Mouse (Mus musculus): ENCODE measurements around the gene Hrh2. TPM values are rescaled to one million over a fixed set of nuclear protein-coding genes. Genes with fewer than 3 reads are reported as not detected.

The Hrh2 gene
- polyA plus RNA-seq, 1 experiment from 2014 or later = 0.45 TPM

DNA sequence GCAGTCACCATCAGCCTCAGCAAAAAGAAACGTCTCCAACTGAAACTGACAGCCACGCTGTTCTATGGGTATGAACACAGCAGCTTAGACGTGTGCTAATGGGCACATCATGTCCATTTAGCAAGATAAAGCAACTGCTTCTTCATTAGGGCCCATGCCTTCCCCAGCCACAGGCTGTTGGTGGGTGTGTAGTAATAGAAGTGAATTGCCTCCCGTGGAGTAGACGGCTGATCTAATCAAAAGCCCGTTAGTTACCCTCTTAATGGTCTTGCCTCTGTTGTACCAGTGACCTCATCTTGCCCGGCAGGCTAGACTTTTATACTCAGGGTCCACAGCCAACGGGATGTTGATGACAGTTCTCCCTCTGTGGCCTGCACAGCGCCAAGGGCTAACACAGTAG lies 7.1 kb downstream of the Hrh2 start:
- H3K9ac ChIP-seq (replicated peaks) = no peak overlapping the region
- H3K36me3 ChIP-seq = no peaks in the 10 kb centered on the region
- no peak overlapping the region for H3K27ac ChIP-seq (replicated peaks)

DNA sequence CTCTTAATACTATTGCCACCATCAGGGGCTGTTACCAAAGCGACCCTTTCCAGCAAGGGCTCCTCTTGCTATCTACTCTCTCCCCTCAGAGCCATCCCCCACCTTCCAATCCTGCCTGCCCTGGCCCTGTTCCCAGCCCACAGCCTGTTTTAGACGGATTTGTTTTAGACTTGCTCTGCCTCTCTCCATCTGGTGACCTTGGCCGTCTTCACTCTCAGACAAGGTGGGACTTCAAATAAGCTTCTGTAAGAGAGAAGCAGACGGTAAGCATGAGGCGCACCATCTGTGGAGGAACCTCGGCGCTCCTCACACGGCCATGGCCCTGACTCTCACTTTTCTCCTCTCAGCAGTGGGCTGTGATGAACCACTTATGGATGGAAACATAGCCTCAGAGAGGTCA lies 10.5 kb downstream of the Hrh2 start:
- WGBS = 87% methylated on average over 8 of the region's 8 CpGs
- Histone ChIP-seq H3K36me3 (no peaks in the 10 kb centered on the region), H3K27me3 (replicated peaks) (no peaks in the 10 kb centered on the region), H3K4me1 (no peaks in the 10 kb centered on the region), H3K27ac (replicated peaks) (no peak overlapping the region), H3K4me3 (replicated peaks) (no peak overlapping the region), H3K9me3 (replicated peaks) (no peaks in the 10 kb centered on the region), H3K4me2 (no peak overlapping the region), H3K9ac (replicated peaks) (no peak overlapping the region)
- ATAC-seq (ENCODE audit: low FRiP score) = no peak

More for the DNA sequence above, 7.1 kb downstream of the Hrh2 start:
- Histone ChIP-seq H3K4me3 (replicated peaks) (no peak overlapping the region), H3K27me3 (replicated peaks) (peaks cover 4% of the 10 kb centered on the region; the same call in 1 of the 2 replicates), H3K9me3 (replicated peaks) (no peaks in the 10 kb centered on the region), H3K4me1 (no peaks in the 10 kb centered on the region), H3K4me2 (no peak overlapping the region)
- whole genome bisulfite sequencing = 25% methylated on average over 9 of the region's 9 CpGs
- no peak for ATAC-seq (ENCODE audit: low FRiP score)

DNA sequence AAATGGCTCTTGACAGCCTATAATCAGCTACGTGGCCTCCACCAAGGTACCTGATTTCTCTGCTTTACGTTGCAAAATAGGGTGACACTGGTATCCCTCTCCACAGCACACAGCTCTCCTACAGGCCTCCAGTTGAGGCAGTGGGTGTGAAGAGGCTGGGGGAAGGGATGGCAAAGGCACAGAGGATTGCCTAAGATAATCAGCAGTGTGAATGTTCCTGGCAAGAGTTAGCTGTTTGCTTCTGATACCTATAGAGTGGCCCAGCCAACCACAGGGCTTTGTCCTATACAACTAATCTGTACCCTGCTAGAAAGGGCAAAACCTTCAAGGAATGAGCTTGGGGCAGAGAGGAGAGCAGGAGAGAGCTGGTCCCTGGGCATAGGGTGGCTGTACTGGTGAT lies 11.5 kb downstream of the Hrh2 start:
- H3K36me3 ChIP-seq = no peaks in the 10 kb centered on the region
- ATAC-seq (ENCODE audit: low FRiP score) = no peak
- 87% methylated on average over 2 of the region's 2 CpGs for WGBS

DNA sequence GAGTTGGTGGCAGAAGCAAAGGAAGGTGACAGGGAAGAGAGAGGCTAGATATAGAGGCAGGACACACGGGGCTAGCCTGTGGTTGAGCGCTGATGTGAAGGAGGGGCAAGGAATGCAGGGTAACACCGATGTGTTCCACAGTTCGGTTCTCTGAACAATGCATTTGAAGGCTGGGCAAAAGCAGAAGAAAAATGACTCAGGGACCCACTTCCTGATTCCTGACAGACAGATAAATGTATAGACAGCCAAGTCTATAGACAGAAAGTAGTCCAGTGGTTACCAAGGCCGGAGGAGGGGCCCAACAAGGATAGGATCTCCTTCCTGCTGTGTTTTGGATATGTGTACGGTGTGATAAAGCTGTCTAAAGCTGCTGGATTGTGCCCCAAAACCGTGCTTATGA lies 13.3 kb downstream of the Hrh2 start:
- no peak for ATAC-seq (ENCODE audit: low FRiP score)
- no peak overlapping the region for H3K27ac ChIP-seq (replicated peaks)
- no peak overlapping the region for H3K9ac ChIP-seq (replicated peaks)
- H3K4me1 ChIP-seq = no peaks in the 10 kb centered on the region
- H3K4me2 ChIP-seq = no peak overlapping the region
- 83% methylated on average over 7 of the region's 7 CpGs for WGBS
- no peak overlapping the region for H3K4me3 ChIP-seq (replicated peaks)
- H3K9me3 ChIP-seq (replicated peaks) = no peaks in the 10 kb centered on the region
- H3K36me3 ChIP-seq = no peaks in the 10 kb centered on the region
- no peaks in the 10 kb centered on the region for H3K27me3 ChIP-seq (replicated peaks)

More for the DNA sequence above, 11.5 kb downstream of the Hrh2 start:
- H3K4me2 ChIP-seq = no peak overlapping the region
- H3K4me3 ChIP-seq (replicated peaks) = no peak overlapping the region
- no peaks in the 10 kb centered on the region for H3K4me1 ChIP-seq
- no peaks in the 10 kb centered on the region for H3K27me3 ChIP-seq (replicated peaks)
- H3K9ac ChIP-seq (replicated peaks) = no peak overlapping the region
- H3K27ac ChIP-seq (replicated peaks) = no peak overlapping the region
- H3K9me3 ChIP-seq (replicated peaks) = no peaks in the 10 kb centered on the region

DNA sequence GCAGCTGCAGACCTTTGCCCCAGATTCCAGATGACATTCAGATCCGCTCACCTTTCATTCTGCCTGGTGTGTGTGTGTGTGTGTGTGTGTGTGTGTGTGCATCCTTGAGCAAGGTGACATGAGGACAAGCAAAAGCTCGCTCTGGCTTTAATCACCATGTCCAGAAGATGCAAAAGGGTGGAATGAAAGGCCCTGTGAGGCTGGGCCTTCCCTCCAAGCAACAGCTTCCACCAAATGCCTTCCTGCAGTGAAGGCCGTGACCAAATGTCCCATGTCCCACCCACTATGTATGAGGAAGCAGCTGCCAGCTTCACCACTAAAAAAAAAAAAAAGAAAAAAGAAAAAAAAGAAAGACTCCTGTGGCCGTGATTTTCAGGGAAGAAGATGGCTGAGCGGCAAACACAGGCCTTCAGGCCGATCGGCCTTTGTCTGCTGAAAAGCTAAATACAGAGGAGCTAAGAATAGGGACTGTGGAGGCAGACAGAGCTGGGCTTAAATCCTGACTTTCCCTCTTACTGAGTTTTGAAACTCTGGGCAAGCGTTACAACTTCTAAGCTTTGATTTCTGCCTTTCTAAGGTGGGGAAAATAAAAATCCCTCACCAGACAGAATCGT lies 14.3 kb downstream of the Hrh2 start:
- no peaks in the 10 kb centered on the region for H3K27me3 ChIP-seq (replicated peaks)
- no peaks in the 10 kb centered on the region for H3K9me3 ChIP-seq (replicated peaks)
- peaks cover 2% of the 10 kb centered on the region; the same call in 1 of the 2 replicates for H3K4me1 ChIP-seq
- no peaks in the 10 kb centered on the region for H3K36me3 ChIP-seq
- no peak overlapping the region for H3K27ac ChIP-seq (replicated peaks)
- no peak overlapping the region for H3K9ac ChIP-seq (replicated peaks)
- no peak overlapping the region for H3K4me3 ChIP-seq (replicated peaks)
- 61% methylated on average over 9 of the region's 9 CpGs for WGBS
- ATAC-seq (ENCODE audit: low FRiP score) = no peak
- H3K4me2 ChIP-seq = no peak overlapping the region

DNA sequence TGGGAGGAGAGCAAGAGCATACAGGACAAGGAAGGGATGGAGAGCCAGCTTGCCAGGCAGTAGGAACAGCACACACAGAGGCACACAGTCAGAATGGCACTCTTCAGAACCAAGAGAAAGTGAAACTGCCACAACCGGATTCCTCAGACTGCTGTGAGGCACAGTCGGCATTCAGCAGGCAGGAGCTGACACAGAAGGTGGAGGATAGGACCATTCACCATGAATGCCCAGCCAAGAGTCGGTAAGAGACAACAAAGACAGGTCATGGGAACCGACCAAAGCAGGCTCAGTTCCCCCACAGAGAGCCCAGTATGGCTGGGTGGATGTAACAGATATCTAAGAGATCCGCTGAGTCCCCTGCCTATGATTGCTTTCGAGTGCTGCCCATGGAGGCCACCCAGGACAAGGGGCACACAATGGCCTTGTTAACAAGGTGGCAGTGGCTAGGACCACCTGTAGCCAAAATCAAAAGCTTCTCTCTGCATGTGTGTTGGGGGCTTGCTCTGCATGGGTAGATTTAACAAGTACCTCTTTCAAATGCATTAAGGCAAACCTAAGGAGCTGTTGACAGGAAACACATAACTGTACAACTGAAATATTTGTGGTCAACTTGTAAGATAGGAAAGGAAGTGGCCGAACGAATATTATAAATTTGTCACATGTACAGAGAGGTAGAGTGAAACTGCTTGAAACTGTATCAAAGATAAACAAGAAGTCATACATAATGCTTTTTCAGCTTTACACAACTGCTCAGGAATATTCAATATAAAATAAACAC lies 17.7 kb downstream of the Hrh2 start:
- Histone ChIP-seq H3K9me3 (replicated peaks) (no peaks in the 10 kb centered on the region), H3K4me3 (replicated peaks) (no peak overlapping the region), H3K9ac (replicated peaks) (no peak overlapping the region), H3K4me2 (no peak overlapping the region), H3K4me1 (peaks cover 24% of the 10 kb centered on the region), H3K27ac (replicated peaks) (no peak overlapping the region), H3K27me3 (replicated peaks) (no peaks in the 10 kb centered on the region), H3K36me3 (no peaks in the 10 kb centered on the region)
- 65% methylated on average over 8 of the region's 8 CpGs for WGBS
- ATAC-seq (ENCODE audit: low FRiP score) = no peak

DNA sequence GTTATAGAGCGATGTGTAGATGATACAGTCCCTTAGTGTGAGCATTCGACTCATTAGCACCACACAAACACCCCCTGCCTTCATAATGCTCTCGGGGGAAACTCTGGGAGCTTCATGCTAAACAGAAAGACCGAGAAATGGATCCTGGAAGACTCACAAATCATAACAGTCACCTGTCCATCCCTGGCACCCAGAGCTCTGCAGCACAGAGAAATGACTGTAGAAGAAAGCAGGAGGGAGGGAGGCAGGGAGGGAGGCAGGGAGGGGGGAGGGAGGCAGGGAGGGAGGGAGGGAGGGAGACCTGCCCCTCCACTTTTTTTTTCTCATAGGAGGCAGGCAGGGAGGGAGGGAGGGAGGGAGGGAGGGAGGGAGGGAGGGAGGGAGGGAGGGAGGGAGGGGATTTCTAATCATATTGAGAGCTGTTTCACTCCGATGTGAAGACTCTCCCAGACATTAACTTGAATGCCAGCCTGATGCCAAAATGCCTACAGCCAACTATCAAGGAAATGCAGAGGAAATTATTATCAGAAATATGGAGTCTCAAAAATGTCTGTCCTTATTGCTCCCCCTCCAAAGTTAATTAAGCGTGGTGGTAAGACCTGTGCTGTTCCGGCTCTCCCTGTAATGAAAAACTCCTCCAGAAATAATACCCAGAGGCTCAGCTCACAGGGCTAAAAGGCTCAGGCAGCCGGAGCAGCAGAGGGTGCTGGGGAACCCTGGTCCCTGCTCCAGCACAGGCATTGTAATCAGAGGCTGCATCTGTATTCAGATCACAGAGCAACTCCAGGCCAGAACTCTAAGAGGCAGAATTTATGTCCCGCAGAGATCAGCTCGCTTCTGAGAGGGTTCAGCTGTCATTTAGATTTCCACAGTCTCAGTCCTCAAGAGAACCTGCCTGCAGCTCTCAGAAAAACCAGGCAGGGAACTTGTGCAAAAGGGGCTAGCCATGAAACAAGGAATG lies 19.9 kb downstream of the Hrh2 start:
- Histone ChIP-seq H3K4me3 (replicated peaks) (no peak overlapping the region), H3K9ac (replicated peaks) (0 out of 2 replicates have a peak overlapping the region, but pooled peaks have one; percentile 14), H3K36me3 (no peaks in the 10 kb centered on the region), H3K4me1 (peaks cover 24% of the 10 kb centered on the region), H3K9me3 (replicated peaks) (no peaks in the 10 kb centered on the region), H3K4me2 (peak overlapping the region; percentile 22), H3K27me3 (replicated peaks) (no peaks in the 10 kb centered on the region), H3K27ac (replicated peaks) (peak overlapping the region; percentile 81)
- ATAC-seq (ENCODE audit: low FRiP score) = peak; percentile 89
- WGBS = 18% methylated on average over 10 of the region's 10 CpGs

DNA sequence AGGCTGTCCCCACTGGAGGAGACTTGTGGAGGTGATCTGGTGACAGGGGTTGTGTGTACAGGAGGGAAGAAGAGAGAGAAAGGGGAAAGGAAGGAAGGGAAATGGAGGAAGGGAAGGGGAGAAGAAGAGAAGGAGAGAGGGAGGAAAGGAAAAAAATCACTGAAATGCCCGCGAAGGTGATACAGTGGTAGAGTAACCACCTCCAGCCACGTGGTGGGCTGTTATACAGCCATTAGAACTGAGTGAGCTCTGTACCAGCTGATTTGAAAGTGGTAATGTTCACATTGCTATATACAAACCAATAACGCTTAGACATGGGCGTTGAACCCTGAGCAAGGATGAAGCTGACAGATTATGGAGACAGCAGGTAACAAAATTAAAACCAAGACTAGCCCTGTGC lies 20.6 kb downstream of the Hrh2 start:
- Histone ChIP-seq H3K4me1 (peaks cover 24% of the 10 kb centered on the region), H3K36me3 (no peaks in the 10 kb centered on the region), H3K27ac (replicated peaks) (peak overlapping the region; percentile 81), H3K9me3 (replicated peaks) (no peaks in the 10 kb centered on the region), H3K4me3 (replicated peaks) (no peak overlapping the region), H3K27me3 (replicated peaks) (no peaks in the 10 kb centered on the region), H3K9ac (replicated peaks) (0 out of 2 replicates have a peak overlapping the region, but pooled peaks have one; percentile 14), H3K4me2 (peak overlapping the region; percentile 22)
- peak; percentile 7; the same call in 1 of the 2 replicates for ATAC-seq (ENCODE audit: low FRiP score)
- WGBS = 41% methylated on average over 5 of the region's 5 CpGs

DNA sequence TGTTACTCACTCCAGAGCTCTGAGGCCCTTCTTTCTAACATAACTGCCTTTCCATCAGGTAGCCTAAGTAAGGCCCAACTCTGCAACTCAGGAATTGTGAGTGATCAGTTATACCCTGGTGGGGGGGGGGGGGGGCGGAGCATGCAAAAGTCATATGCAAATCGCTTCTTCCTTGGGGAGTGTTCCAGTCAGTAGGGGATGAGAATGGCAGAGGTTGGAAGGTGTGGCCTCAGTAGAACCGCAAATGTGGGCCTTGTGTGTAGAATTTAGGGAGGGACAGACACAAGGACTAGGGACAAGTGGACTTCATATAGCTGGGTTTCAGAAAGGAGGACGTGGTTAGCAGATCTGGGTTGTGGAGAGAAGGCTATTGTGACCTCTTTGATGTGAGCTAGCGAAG lies 23.3 kb downstream of the Hrh2 start:
- ATAC-seq (ENCODE audit: low FRiP score) = no peak
- Histone ChIP-seq H3K36me3 (no peaks in the 10 kb centered on the region), H3K4me3 (replicated peaks) (no peak overlapping the region), H3K27ac (replicated peaks) (no peak overlapping the region), H3K9ac (replicated peaks) (no peak overlapping the region), H3K4me1 (peaks cover 24% of the 10 kb centered on the region), H3K27me3 (replicated peaks) (no peaks in the 10 kb centered on the region), H3K4me2 (no peak overlapping the region), H3K9me3 (replicated peaks) (no peaks in the 10 kb centered on the region)
- WGBS = 71% methylated on average over 5 of the region's 5 CpGs

DNA sequence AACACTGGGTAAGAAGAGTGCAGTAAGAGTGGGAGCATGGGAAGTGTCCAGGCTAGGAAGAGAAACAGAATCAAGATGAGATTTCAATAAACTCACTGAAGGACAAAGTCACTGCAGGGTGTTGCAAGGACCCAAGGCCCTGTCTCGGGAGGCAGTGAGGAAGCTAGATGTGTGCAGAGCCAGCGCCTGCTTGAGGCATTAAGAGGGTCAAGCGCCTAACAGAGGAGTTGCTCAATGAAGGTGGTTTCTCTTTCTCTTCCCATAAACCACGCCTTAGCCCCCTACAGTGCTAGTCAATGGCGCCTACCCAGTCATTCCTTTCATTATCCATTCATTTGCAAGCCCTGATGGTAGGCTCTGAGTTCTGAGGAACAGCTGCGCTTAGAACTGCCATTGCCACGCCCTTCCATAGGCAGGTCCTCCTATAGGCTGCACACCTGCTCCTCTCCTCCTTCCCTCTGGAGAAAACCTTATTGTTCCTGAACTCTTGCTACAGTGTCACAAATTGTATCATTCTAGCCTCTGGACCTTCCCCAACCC lies 23.9 kb downstream of the Hrh2 start:
- Histone ChIP-seq H3K9me3 (replicated peaks) (no peaks in the 10 kb centered on the region), H3K4me3 (replicated peaks) (no peak overlapping the region), H3K27ac (replicated peaks) (no peak overlapping the region), H3K4me1 (peaks cover 24% of the 10 kb centered on the region), H3K9ac (replicated peaks) (no peak overlapping the region), H3K36me3 (no peaks in the 10 kb centered on the region), H3K4me2 (no peak overlapping the region), H3K27me3 (replicated peaks) (no peaks in the 10 kb centered on the region)
- ATAC-seq (ENCODE audit: low FRiP score) = no peak
- 27% methylated on average over 7 of the region's 7 CpGs for WGBS

DNA sequence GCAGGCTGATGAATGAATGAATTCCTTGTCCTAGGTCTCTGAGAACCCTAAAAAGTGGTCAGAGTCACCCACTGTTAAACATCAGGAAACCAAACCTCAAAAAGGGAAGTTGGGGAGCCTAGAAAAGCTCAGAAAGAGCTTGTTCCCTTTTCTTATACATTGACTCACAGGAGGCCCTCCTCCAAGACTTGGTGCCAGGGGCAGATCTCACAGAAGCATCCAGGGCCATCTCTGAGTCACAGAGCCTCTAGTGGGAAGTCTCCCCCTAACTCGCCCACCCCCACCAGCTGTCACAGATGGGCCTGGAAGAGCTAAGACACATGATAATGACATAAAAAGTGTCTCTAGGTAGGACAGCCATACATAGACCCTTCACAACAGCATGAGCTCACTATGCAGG lies 26.4 kb downstream of the Hrh2 start:
- ATAC-seq (ENCODE audit: low FRiP score) = no peak
- H3K9ac ChIP-seq (replicated peaks) = no peak overlapping the region
- H3K9me3 ChIP-seq (replicated peaks) = no peaks in the 10 kb centered on the region
- no peak overlapping the region for H3K4me2 ChIP-seq
- H3K4me1 ChIP-seq = 0 out of 2 replicates have a peak, but pooled peaks cover 3% of the 10 kb centered on the region
- WGBS = 87% methylated on average over 1 of the region's 1 CpGs
- H3K36me3 ChIP-seq = no peaks in the 10 kb centered on the region
- H3K27ac ChIP-seq (replicated peaks) = no peak overlapping the region
- H3K27me3 ChIP-seq (replicated peaks) = no peaks in the 10 kb centered on the region
- H3K4me3 ChIP-seq (replicated peaks) = no peak overlapping the region

Data from neural tube, embryonic 15.5 days (tissue).